Mouse (Mus musculus): ENCODE measurements around the gene Gm49391. TPM values are rescaled to one million over a fixed set of nuclear protein-coding genes. Genes with fewer than 3 reads are reported as not detected.
"Not testable (repeated sequence)": the region's sequence is repeated elsewhere in the genome, so short reads cannot be mapped to it uniquely, and the experiment has no call there.

The Gm49391 gene
- 2.2 and 10.1 TPM in 2 replicates for polyA plus RNA-seq (2012; ENCODE audit: insufficient read depth, insufficient read length, missing spikeins)

GRCm38 (mm10) chr13:60936500-60936901, at the start of gene Gm49391, which contains the start of gene Ctla2a:
Gene Gm49391 (minus strand): TSS chr13:60936571.
Gene Ctla2a (minus strand): TSS chr13:60936625.
- Histone ChIP-seq H3K4me3 (ENCODE audit: insufficient read depth, low read depth, low read length) (peak within 1 kb of the TSS; percentile 31), H3K27ac (replicated peaks; ENCODE audit: low read depth, low read length) (peak within 1 kb of the TSS; percentile 79), H3K4me1 (ENCODE audit: control insufficient read depth, insufficient read depth, insufficient read length, low read length) (peaks cover 2% of the 10 kb centered on the region; the same call in 1 of the 2 replicates)

- H3K27ac ChIP-seq (replicated peaks; ENCODE audit: low read depth, low read length); H3K4me1 ChIP-seq (ENCODE audit: control insufficient read depth, insufficient read depth, insufficient read length, low read length); H3K4me3 ChIP-seq (ENCODE audit: insufficient read depth, low read depth, low read length): not testable (repeated sequence)
Observed at GRCm38 (mm10) chr13:60972319-60972718, 35.9 kb upstream of the Gm49391 start.

GRCm38 (mm10) chr13:60963985-60964384, 27.6 kb upstream of the Gm49391 start:
- H3K27ac ChIP-seq (replicated peaks; ENCODE audit: low read depth, low read length); H3K4me3 ChIP-seq (ENCODE audit: insufficient read depth, low read depth, low read length); H3K4me1 ChIP-seq (ENCODE audit: control insufficient read depth, insufficient read depth, insufficient read length, low read length): not testable (repeated sequence)

- no peak overlapping the region for H3K27ac ChIP-seq (replicated peaks; ENCODE audit: low read depth, low read length)
- no peak overlapping the region for H3K4me3 ChIP-seq (ENCODE audit: insufficient read depth, low read depth, low read length)
- no peaks in the 10 kb centered on the region for H3K4me1 ChIP-seq (ENCODE audit: control insufficient read depth, insufficient read depth, insufficient read length, low read length)
Observed at GRCm38 (mm10) chr13:60961706-60962105, 25.3 kb upstream of the Gm49391 start.

GRCm38 (mm10) chr13:60941884-60942283, 5.5 kb upstream of the Gm49391 start, which contains the start of gene Tpbpa:
Gene Tpbpa (minus strand): TSS chr13:60941984.
- H3K27ac ChIP-seq (replicated peaks; ENCODE audit: low read depth, low read length); H3K4me3 ChIP-seq (ENCODE audit: insufficient read depth, low read depth, low read length); H3K4me1 ChIP-seq (ENCODE audit: control insufficient read depth, insufficient read depth, insufficient read length, low read length): not testable (repeated sequence)

GRCm38 (mm10) chr13:60935490-60935889, 881 bp downstream of the Gm49391 start, which contains the start of gene Gm49393:
Gene Gm49393 (minus strand): TSS chr13:60935590.
- peak within 1 kb of the TSS; percentile 31 for H3K4me3 ChIP-seq (ENCODE audit: insufficient read depth, low read depth, low read length)
- not testable (repeated sequence) for H3K4me1 ChIP-seq (ENCODE audit: control insufficient read depth, insufficient read depth, insufficient read length, low read length)
- peak within 1 kb of the TSS; percentile 59; the same call in 1 of the 2 replicates for H3K27ac ChIP-seq (replicated peaks; ENCODE audit: low read depth, low read length)

GRCm38 (mm10) chr13:60904780-60905179, 31.6 kb downstream of the Gm49391 start, which contains the start of gene Tpbpb:
Gene Tpbpb (minus strand): TSS chr13:60904880.
- H3K4me3 ChIP-seq (ENCODE audit: insufficient read depth, low read depth, low read length); H3K27ac ChIP-seq (replicated peaks; ENCODE audit: low read depth, low read length); H3K4me1 ChIP-seq (ENCODE audit: control insufficient read depth, insufficient read depth, insufficient read length, low read length): not testable (repeated sequence)

- no peak within 1 kb of the TSS for H3K4me3 ChIP-seq (ENCODE audit: insufficient read depth, low read depth, low read length)
- no peaks in the 10 kb centered on the region for H3K4me1 ChIP-seq (ENCODE audit: control insufficient read depth, insufficient read depth, insufficient read length, low read length)
- H3K27ac ChIP-seq (replicated peaks; ENCODE audit: low read depth, low read length), result peak within 1 kb of the TSS; percentile 88
Observed at GRCm38 (mm10) chr13:60897328-60897727, 39.0 kb downstream of the Gm49391 start, which contains the start of gene Ctla2b. Gene Ctla2b (minus strand): TSS chr13:60897447.

- H3K4me1 ChIP-seq (ENCODE audit: control insufficient read depth, insufficient read depth, insufficient read length, low read length); H3K4me3 ChIP-seq (ENCODE audit: insufficient read depth, low read depth, low read length): not testable (repeated sequence)
- H3K27ac ChIP-seq (replicated peaks; ENCODE audit: low read depth, low read length), result peak within 1 kb of the TSS; percentile 88
Observed at GRCm38 (mm10) chr13:60896794-60897193, 39.6 kb downstream of the Gm49391 start, which contains the start of gene Gm49392. Gene Gm49392 (minus strand): TSS chr13:60896894.

GRCm38 (mm10) chr13:60895406-60896160, 40.8 kb downstream of the Gm49391 start:
- Histone ChIP-seq H3K4me1 (ENCODE audit: control insufficient read depth, insufficient read depth, insufficient read length, low read length) (no peaks in the 10 kb centered on the region), H3K27ac (replicated peaks; ENCODE audit: low read depth, low read length) (no peak overlapping the region), H3K4me3 (ENCODE audit: insufficient read depth, low read depth, low read length) (no peak overlapping the region)

GRCm38 (mm10) chr13:60892301-60892700, 44.1 kb downstream of the Gm49391 start:
- Histone ChIP-seq H3K4me1 (ENCODE audit: control insufficient read depth, insufficient read depth, insufficient read length, low read length) (no peaks in the 10 kb centered on the region), H3K27ac (replicated peaks; ENCODE audit: low read depth, low read length) (peak overlapping the region; percentile 75), H3K4me3 (ENCODE audit: insufficient read depth, low read depth, low read length) (no peak overlapping the region)

- H3K4me3 ChIP-seq (ENCODE audit: insufficient read depth, low read depth, low read length), result no peak within 1 kb of the TSS
- H3K4me1 ChIP-seq (ENCODE audit: control insufficient read depth, insufficient read depth, insufficient read length, low read length), result no peaks in the 10 kb centered on the region
Observed at GRCm38 (mm10) chr13:60864281-60864680, 72.1 kb downstream of the Gm49391 start, which contains the start of gene 4930486L24Rik. Gene 4930486L24Rik (minus strand): TSS chr13:60864475.

GRCm38 (mm10) chr13:60848241-60849120, 87.9 kb downstream of the Gm49391 start:
- Histone ChIP-seq H3K4me3 (ENCODE audit: insufficient read depth, low read depth, low read length) (no peak overlapping the region), H3K4me1 (ENCODE audit: control insufficient read depth, insufficient read depth, insufficient read length, low read length) (peaks cover 4% of the 10 kb centered on the region; the same call in 1 of the 2 replicates), H3K27ac (replicated peaks; ENCODE audit: low read depth, low read length) (peak overlapping the region; percentile 98)

More at GRCm38 (mm10) chr13:60864281-60864680, 72.1 kb downstream of the Gm49391 start, which contains the start of gene 4930486L24Rik:
- H3K27ac ChIP-seq (replicated peaks; ENCODE audit: low read depth, low read length), result no peak within 1 kb of the TSS
